Mouse (Mus musculus) frontal cortex, postnatal 36 days (tissue): ENCODE data around the gene Kri1.
"Not testable (repeated sequence)": the region's sequence is repeated elsewhere in the genome, so short reads cannot be mapped to it uniquely, and the experiment has no call there.

ENCODE experiments used
- DNase-seq, 2 experiments: peaks; one replicate each; pipeline ENCODE4 v3.0.0; 2022; ENCODE audit warnings: low spot score in 2 of 2

Gene Kri1

DNA sequence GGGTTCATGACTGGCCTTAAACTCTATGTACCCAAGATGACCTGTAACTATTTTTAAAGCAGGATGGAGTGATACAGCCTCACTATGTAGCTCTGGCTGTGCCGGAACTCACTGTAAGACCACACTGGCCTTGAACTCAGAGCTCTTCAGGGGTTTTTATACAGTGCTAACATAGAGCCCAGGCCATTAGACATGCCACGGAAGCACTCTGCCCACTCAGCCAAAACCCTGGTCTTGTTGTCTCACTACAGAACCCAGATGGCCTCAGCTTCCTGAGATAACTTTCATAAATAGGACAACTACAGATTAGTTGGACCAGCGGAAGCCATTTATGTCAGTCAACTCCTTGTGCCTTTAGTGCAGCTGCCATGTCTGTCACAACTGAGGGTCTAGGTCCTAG, 13.4 kb downstream of the Kri1 start:
- DNase-seq: no peak

DNA sequence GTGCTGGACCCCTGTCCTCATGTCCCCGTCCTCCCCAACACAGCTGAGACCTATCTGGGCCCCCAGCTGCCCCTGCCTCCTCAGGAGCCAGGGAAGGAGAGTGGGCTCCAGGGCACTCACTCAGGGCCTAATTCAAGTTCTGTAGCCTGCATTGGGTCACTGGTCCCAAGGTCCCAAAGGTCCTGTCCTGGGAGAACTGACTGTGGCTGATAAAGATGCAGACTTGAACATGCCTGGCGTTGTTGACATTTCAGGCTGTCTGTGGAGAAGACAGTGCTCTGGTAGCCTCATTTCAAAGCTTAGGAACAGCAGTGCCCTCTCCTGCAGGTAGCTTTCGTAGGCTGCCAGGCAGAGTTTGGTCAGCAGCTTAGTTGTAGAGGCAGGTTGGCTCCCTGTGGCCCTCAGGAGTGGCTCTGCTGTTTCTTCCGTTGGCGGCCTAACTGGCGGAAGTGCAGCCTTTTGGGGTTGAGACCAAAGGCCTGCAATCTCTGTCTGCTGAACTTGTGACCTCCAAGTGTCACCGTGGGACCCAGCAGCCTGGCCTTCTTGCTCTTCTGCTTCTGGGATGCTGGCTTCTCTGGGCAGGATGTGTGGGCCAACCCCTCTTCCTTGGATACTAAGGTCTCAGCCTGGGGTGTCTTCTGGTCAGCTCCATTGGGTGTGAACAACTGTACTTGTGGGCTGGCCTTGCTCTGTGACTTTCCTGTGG, 14.1 kb downstream of the Kri1 start:
- no peak for DNase-seq

DNA sequence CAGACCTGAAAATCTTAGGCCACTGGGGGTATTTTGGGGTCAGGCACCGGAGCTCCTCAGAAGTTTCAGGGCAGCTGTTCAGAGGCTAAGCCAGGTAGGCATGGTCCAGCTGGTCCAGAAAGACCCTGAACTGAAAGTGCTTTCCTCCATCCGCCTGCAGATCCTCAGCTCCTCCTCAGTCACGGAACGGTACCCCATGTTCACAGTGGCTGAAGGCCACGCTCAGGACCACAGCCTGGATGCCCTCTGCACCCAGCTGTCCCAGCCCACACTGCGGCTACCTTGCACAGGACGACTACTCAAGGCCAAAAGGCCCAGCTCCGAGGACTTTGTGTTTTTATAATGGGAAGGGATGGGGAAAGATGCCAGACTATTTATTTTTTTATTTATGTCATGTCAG, 14.7 kb downstream of the Kri1 start:
- no peak for DNase-seq

DNA sequence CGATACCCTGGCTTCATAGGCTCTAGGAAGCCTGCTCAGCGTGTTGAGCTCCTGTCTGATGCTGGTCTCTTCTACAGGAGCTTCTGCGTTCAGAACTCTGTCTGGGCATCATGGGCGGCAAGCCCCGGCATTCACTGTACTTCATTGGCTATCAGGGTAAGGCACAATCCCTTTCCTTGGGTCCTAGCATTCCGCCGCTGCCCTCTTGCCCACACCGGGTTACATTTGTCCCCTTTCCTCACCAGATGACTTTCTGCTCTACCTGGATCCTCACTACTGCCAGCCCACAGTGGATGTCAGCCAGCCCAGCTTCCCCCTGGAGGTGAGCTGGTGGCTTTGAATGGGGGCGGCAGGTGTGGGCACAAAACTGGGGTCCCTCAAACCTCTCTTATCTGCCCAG, 15.4 kb downstream of the Kri1 start:
- no peak for DNase-seq

DNA sequence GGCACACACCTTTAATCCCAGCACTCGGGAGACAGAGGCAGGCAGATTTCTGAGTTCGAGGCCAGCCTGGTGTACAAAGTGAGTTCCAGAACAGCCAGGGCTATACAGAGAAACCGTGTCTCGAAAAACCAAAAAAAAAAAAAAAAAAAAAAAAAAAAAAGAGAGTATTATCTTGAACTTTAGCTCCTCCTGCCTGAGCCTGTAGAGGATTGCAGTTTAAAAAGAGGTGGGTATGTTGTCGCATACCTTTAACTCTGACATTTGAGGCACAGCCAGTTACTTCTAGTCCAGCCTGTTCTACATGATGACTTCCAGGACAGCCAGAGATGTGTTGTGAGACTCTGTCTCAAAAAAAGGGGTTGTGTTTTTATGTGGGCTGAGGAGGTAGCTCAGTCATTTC, 18.2 kb downstream of the Kri1 start:
- not testable (repeated sequence) for DNase-seq

DNA sequence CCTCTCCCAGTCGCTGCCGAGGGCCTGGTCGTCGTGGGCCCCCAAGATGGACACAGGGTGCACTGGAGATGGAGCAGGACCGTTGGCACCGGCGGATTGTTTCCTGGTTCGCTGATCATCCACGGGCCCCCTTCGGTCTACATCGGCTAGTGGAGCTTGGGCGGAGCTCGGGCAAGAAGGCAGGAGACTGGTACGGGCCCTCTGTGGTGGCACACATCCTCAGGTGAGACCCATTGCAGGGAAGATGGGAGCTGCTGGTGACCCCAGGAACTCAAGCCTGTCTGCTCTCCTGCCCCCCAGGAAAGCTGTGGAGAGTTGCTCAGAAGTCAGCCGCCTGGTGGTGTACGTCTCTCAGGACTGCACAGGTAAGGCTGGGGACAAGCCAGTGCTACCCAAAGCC, 19.5 kb downstream of the Kri1 start:
- no peak for DNase-seq

DNA sequence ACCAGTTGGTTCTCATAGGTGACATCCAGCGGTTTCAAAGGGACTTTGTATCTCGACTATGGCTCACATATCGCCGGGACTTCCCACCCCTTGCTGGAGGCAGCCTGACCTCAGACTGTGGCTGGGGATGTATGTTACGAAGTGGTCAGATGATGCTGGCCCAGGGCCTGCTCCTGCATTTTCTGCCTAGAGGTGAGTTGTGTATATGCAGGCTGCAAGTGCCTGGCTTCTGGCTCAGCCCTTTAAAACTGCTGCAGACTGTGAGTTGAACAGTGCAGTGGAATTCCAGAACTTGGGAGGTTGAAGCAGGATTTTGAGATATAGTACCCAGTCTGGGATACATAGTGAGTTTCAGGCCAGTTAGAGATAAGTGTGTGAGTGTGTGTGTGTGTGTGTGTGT, 20.9 kb downstream of the Kri1 start:
- no peak for DNase-seq

DNA sequence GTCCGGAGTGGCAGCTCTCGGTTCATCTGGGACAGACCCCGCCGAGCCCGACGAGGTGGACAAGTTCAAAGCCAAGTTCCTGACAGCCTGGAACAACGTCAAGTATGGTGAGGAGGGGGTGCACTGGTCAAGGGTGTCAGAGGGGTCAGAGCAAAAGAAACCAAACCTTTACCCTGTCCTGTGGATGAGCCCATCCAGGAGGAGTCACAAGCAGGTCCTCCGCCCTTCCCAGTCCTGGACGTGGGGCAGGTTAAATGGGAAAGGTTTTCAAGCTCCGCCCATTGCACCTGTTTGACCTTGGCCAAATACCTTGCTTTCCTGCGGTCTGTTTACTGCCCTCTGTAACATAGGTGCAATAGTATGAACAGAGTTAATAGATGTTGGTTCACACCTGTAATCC, 22.2 kb downstream of the Kri1 start:
- no peak for DNase-seq

DNA sequence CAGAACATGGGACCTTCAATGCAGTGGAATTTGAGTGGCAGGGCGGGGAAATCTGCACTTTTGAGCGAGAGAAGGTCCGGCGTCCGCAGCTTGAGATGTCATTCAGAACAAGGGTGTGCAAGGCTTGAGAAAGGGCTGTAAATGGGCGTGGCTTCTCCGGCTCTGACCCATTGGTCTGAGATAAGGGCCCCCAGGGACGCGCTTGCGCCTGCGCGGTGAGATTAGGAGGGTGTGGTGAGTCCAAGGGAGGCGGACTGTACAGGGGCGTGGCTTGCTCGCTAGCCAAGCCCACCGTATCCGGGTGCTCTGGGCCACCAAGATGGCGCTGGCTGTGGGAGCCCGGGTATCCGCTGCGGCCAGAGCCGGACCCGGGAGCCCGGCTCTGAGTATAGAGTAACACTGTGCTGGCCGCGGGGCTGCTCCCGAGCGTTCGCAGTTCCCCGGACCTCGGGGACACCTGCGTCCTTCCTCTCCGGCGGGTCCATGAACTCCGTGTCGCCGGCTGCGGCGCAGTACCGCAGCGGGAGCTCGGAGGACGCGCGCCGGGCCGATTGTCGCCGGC, 22.7 kb downstream of the Kri1 start, which contains the start of gene Atg4d:
Atg4d (plus strand) TSS at position 294 of the 562 bp plus-strand sequence.
- DNase-seq: peak; percentile 95 to 96

DNA sequence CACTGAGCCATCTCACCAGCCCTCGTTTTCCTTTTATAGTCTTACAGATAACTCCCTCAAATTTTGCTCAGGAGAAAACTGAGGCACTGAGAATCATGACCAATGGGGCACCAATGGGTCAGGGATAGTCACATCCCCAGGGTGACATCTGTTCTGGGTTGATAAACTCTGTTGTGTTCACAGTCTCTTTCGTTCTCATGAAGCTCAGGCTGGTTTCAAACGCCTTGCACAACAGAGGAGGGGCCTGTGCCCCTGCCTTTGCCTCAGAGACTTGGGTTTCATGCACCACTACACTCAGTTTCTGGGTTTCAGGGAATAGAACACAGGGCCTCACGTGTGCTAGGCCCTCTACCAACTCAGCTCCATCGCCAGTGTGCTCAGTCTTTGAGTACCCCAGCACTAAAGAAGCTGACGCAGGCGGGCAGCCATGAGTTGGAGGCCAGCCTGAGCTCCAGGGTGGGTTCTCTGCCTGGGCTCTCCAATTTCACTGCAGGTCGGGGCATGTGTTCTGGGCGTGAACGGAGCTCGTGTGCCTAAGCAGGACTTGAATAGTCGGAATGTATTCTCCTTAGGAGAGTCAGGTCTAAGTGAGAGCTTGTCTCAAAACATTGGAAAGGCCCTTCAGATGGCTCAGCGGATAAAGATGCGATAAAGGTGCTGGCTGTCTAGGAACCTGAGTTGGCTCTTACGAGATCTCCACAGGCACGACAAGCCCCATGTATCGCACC, 23.3 kb downstream of the Kri1 start:
- no peak for DNase-seq

DNA sequence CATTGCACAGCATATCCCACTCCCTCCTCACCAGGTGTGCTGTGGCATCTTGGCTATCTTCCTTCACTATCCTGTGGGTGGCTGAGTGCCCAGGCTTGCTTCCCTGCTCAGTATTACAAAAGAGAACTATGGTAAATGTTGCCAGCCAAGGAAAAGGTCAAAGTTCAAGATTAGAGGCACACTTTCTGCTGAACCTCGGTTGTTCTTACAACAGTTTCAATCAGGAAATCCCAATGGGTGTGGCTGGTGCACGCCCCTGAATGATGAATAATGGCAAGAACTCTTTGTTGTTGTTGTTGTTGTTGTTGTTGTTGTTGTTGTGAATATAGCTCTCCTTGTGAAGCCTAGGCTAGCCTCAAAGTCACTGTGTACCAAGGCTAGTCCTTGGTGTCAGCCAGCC, 25.9 kb downstream of the Kri1 start:
- no peak for DNase-seq

DNA sequence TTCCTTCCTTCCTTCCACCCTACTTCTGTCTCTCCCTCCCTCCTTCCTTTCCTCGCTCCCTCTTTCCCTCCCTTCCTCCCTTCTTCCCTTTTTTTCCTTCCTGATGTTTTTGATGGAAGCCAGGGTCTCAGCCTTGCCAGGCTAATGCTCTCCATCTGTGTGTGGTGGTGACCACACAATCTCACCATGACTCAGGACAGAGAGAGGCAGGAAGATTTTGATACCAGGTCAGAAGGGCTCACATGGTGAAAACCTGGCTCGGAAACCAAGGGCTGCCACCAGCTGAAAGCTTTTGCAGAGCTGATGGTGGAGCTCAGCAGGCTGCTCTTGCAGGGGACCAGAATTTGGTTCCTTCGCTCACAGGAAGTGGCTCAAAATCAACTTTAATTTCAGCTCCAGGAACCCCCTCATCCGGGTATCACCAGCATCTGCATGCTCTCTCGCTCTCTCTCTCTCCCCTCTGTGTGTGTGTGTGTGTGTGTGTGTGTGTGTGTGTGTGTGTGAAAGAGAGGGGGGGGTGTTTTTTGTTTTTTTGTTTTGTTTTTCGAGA, 27.2 kb downstream of the Kri1 start:
- no peak for DNase-seq

DNA sequence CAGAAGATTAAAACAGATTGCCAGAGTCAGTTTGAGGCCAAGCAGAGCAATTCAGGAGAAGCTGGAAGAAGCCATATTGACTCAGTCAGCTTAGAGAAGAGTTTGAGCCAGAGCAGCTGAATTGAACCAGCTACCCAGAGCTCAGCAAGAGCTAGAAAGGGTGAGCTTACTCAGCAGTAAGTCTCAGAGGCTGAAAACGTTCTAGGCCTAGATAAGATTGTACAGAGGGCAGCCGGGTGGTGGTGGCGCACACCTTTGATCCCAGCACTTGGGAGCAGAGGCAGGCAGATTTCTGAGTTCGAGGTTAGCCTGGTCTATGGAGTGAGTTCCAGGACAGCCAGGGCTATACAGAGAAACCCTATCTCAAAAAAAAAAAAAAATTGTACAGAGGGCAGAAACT, 31.4 kb downstream of the Kri1 start:
- DNase-seq: not testable (repeated sequence)

DNA sequence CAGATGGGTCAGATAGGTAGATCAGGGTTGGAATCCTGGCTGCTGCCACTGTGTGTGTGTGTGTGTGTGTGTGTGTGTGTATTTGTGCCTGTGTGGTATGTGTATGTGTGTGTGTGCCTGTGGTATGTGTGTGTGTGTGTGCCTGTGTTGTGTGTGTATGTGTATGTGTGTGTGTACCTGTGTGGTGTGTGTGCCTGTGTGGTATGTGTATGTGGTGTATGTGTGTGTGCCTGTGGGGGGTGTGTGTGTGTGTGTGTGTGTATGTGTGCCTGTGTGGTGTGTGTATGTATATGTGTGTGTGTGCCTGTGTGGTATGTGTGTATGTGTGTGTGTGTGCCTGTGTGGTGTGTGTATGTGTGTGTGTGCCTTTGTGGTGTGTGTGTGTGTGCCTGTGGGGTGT, 33.1 kb downstream of the Kri1 start:
- no peak for DNase-seq

DNA sequence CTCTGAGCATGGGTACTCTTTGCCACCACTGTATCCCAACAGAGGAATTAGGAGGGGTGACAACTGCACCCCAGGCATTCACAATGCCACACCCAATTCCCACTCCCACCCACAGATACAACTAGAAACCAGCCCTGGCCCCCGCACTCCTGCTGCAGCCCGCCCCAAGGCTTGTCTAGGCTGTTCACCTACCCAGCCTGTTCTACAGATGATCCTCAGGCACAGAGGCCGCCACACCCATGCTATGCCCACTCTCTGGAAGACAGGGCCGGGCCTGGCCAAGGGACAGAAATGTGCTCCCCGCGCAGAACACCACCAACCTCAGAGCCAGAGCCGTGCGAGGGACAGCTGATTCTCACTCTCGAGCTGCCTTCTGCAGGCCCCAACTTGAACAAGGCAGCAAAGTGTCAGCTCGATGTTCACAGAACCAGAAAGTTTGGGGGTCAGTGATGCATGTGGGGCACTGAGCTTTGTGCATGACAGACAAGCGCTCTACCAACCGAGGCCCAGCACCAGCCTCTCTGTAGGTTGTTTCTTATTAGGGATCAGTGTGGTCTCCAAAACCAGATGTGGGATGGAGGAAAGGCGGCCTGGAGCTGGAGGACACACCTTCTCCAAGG, 36.5 kb downstream of the Kri1 start:
- DNase-seq: no peak

DNA sequence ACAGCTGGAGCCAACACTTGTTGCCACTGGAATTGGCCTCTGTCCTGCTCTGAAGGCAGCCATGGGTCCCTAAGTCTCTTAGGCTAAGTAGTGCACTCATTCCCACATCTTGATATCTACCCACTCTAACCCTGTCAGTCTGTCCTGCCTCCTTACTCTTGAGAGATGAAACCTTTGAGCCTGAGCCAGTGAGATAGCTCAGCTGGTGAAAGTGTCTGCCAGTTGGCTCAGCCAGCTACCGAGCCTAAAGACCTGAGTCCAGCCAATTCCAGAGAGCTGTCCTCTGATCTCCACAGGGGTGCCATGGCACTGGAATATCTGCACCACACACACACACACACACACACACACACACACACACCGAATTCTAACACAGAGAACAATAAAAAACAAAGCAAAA, 37.3 kb downstream of the Kri1 start:
- no peak for DNase-seq

DNA sequence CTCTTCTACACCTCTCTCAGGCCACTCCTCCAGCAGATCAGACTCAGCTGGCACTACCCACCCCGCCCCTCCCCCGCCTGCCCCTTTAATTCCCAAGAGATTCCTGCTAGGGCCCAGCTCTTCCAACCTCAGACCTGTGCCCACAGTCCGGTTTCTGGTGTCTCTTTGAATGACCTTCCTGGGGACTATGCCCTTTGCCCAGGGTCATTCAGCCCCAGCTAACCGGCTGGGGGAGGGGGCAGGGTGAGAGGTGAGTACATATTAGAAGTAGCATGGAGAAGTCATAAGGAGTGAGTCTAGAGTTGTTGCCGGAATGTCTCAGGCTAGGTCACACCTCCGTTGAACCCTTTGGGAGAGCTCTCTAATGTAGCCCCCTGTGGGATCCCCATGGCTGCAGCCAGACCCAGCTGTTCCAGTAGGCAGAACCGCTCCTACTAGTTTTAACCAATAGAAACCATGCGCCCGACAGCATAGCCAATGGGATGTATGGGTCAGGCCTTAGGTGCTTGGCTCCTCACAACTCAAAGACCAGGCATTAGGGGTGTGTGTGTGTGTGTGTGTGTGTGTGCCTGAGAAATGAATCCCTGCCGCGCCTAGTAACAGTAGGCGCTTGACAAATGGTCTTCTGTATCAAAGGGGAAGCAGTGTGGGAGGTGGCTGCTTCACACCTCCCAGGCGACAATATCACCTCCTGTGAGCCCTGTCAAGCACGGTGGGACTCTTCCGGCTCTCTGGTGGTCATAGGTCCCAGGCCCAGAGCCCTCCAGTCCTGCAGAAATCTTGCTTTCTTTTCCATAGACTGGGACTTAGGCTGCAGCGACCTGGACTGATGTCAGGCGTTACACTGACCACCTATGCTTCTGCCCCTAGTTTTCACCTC, 37.9 kb downstream of the Kri1 start:
- no peak for DNase-seq

DNA sequence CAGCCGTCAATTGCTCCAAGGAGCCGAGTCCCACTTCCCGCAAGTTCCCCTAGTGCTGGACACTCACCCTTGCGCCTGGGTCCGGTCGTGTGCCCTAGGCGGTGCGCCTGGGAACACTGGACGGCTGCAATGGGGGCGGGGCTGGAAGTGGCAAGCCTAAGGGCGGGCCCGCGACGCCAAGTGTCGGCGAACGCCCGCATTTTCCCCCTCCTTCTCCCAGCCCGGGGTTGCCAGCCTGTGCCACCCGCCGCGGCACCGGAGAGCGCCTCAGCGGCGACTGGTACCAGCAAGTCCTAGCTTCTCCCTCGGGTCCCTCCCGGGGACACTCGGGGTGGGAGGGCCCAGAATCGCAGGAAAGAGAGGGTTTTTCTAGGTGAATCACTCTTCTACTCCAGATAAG, 39.4 kb downstream of the Kri1 start, which contains the start of gene S1pr5:
S1pr5 (minus strand) TSS at position 118 of the 400 bp plus-strand sequence.
- no peak for DNase-seq

DNA sequence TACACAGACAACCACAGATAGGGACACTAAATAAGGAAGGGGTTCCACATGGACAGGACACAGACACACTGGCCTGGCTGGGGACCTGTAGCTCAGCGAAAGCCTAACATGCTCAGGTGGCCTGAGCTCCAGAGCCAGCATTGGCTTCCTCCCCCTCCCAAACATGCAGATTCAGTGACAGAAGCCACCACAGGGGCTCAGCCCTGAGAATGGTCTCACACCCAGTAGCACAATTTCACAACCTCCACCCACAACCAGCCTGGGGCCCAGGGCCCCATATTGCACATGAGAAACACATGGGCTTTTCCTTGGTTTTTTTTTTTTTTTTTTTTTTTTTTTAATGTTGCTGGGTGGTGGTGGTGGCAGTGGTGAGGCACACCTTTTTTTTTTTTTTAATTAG, 41.4 kb downstream of the Kri1 start:
- no peak for DNase-seq

DNA sequence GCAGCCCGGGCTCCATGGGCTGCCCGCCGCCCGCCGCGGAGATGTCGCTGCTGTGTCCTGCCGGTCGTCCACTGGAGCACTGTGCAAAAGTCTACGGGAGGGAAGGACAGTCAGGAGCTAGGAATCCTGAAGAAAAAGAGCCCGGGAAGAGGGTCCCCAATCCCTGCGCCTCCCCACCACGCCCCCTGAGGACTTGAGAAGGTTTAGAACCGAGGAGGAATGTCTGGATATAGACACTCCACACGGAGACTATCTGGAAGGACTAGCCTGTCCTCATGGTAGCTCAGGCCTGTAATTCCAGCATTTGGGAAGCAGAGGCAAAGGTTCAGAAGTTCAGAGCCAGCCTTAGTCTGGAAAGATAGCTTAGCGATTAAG, 42.7 kb downstream of the Kri1 start:
- DNase-seq: no peak

DNA sequence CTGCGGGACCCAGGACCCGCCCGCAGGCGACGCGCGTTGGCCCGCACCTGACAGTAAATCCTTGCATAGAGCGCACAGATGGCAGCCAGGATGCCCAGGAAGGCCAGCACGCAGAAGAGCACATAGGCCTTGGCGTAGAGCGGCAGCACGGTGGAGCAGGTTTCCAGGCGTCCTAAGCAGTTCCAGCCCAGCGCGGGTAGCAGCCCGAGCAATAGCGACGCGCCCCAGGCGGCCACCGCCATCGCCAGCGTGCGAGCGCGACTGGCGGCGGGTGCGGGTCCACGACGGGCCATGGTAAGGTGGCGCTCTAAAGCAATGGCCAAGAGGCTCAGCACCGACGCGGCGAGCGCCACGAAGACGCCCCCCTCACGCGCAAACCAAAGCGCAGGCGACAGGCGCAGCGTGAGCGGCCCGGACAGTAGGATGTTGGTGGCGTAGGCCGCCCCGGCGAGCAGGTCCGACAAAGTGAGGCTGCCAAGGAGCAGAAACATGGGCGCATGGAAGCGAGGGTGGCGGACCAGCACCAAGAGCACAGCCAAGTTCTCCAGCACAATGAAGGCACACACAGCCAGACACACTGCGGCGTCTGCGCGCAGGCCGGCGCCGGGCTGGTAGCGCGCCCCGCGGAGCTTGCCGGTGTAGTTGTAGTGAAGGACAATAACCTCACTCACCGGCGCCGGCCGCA, 43.2 kb downstream of the Kri1 start:
- peak in 1 of 2 experiments; percentile 45 for DNase-seq
